Mouse (Mus musculus): ENCODE measurements around the gene Ugt2b36.

GRCm38 (mm10) chr5:87086269-87086668, 6.1 kb downstream of the Ugt2b36 start:
- no peak for TF ChIP-seq CTCF (IDR thresholded peaks at IDR 0.05; ENCODE audit: extremely low read depth, insufficient read depth, low read length)
- TF ChIP-seq POLR2A (IDR thresholded peaks at IDR 0.05; ENCODE audit: extremely low read depth, insufficient read depth, low read length) = no peak

All from cortical plate, adult 2 months (tissue).